20 mouse cellular contexts compared by ENCODE assay signal in genomic region chr7:92264964-92265363, GRCm38 (mm10).
DNase-seq lines count a peak whose midpoint lies in the region; ATAC-seq lines count a peak whose summit lies in the region.
"Had no signal": no experiment of that assay in that cellular context is flagged by ENCODE, and none has a peak within 500 bp of the region (broad histone marks: within the 10 kb centered on the region; RNA-seq: fewer than 3 reads in every experiment).

No protein-coding gene starts in this region.

- no peaks in the 10 kb centered on the region for H3K9me3 ChIP-seq in midbrain, embryonic 15.5 days
- no peaks in the 10 kb centered on the region for H3K9me3 ChIP-seq in midbrain, embryonic 16.5 days (replicated peaks; ENCODE audit: control insufficient read depth, low read length, poor library complexity, severe bottlenecking)
- no peaks in the 10 kb centered on the region for H3K9me3 ChIP-seq in neural tube, embryonic 15.5 days (replicated peaks)
- H3K9me3 ChIP-seq: stomach, embryonic 15.5 days had no signal

- no peak overlapping the region for H3K4me2 ChIP-seq in midbrain, embryonic 15.5 days
- H3K4me2 ChIP-seq in midbrain, embryonic 16.5 days (ENCODE audit: low read length) = no peak overlapping the region
- H3K4me2 ChIP-seq in neural tube, embryonic 15.5 days = no peak overlapping the region
- H3K4me2 ChIP-seq: stomach, embryonic 15.5 days had no signal

- peak; percentile 83 for ATAC-seq in frontal cortex, adult (ENCODE audit: low TSS enrichment)
- ATAC-seq in midbrain, embryonic 15.5 days (replicated peaks) = peak; percentile 54; the same call in 1 of the 2 replicates
- no peak for ATAC-seq in midbrain, embryonic 16.5 days
- ATAC-seq in neural tube, embryonic 15.5 days (ENCODE audit: low FRiP score) = peak; percentile 72; the same call in 1 of the 2 replicates
- ATAC-seq: intestine, embryonic 16.5 days had no signal

- no peak overlapping the region for H3K4me3 ChIP-seq in midbrain, embryonic 15.5 days
- no peak overlapping the region for H3K4me3 ChIP-seq in midbrain, embryonic 16.5 days (ENCODE audit: low read depth, low read length)
- no peak overlapping the region for H3K4me3 ChIP-seq in neural tube, embryonic 15.5 days (replicated peaks)
- H3K4me3 ChIP-seq: erythroblast, embryonic 14.5 days; gastrocnemius, adult 2 months; heart, adult 2 months; stomach, embryonic 15.5 days had no signal

- no peaks in the 10 kb centered on the region for H3K27me3 ChIP-seq in midbrain, embryonic 15.5 days (replicated peaks)
- H3K27me3 ChIP-seq in midbrain, embryonic 16.5 days (ENCODE audit: control insufficient read depth, insufficient read depth, low read depth, low read length) = no peaks in the 10 kb centered on the region
- no peaks in the 10 kb centered on the region for H3K27me3 ChIP-seq in neural tube, embryonic 15.5 days (replicated peaks)
- H3K27me3 ChIP-seq: stomach, embryonic 15.5 days had no signal

- no peaks in the 10 kb centered on the region for H3K4me1 ChIP-seq in midbrain, embryonic 15.5 days
- H3K4me1 ChIP-seq in midbrain, embryonic 16.5 days (ENCODE audit: control insufficient read depth, insufficient read depth, low read length) = no peaks in the 10 kb centered on the region
- H3K4me1 ChIP-seq in neural tube, embryonic 15.5 days = peaks cover 12% of the 10 kb centered on the region; the same call in 1 of the 2 replicates
- H3K4me1 ChIP-seq: stomach, embryonic 15.5 days had no signal

- no peak overlapping the region for H3K9ac ChIP-seq in midbrain, embryonic 15.5 days
- no peak overlapping the region for H3K9ac ChIP-seq in midbrain, embryonic 16.5 days (ENCODE audit: low read depth, low read length)
- H3K9ac ChIP-seq in neural tube, embryonic 15.5 days (replicated peaks) = no peak overlapping the region
- H3K9ac ChIP-seq: liver, embryonic 14.5 days; stomach, embryonic 15.5 days had no signal

- no peak for DNase-seq in frontal cortex, postnatal 14 days (ENCODE audit: low spot score in 2 of 2)
- DNase-seq in cerebellum, adult 9-10 months = peak; percentile 84
- DNase-seq in urinary bladder, adult 18-20 months (ENCODE audit: low spot score in 2 of 2) = no peak
- no peak for DNase-seq in kidney, adult 9 months
- DNase-seq: adrenal gland, adult 2 months; B cell, adult 2 months; gastrocnemius, adult 2 months; heart, adult 2 months; heart, postnatal 10 days; kidney, postnatal 4 days; lung, postnatal 14 days; thymus, postnatal 25 days had no signal

- H3K27ac ChIP-seq in midbrain, embryonic 15.5 days = no peak overlapping the region
- no peak overlapping the region for H3K27ac ChIP-seq in midbrain, embryonic 16.5 days (ENCODE audit: low read length)
- H3K27ac ChIP-seq in neural tube, embryonic 15.5 days (replicated peaks) = no peak overlapping the region; the same call in 1 of the 2 replicates
- H3K27ac ChIP-seq: gastrocnemius, adult 2 months; heart, adult 2 months; liver, embryonic 14.5 days; stomach, embryonic 15.5 days had no signal

- no peaks in the 10 kb centered on the region for H3K36me3 ChIP-seq in midbrain, embryonic 15.5 days (replicated peaks)
- H3K36me3 ChIP-seq in midbrain, embryonic 16.5 days (ENCODE audit: control insufficient read depth, insufficient read depth, low read length) = no peaks in the 10 kb centered on the region
- H3K36me3 ChIP-seq in neural tube, embryonic 15.5 days = no peaks in the 10 kb centered on the region
- H3K36me3 ChIP-seq: stomach, embryonic 15.5 days had no signal
